Mouse (Mus musculus) CH12F3 (cell line): ENCODE measurements around the gene Rnaseh2c.

ENCODE experiments used
- in situ Hi-C: fragments of 300-500 bp; cut with MboI; formaldehyde crosslinking; loops from 2 replicates; pipeline ENCODE4 v1.14.3; 2020; ENCODE audit warnings: low sequenced_read_pairs

Gene Rnaseh2c

GRCm38 (mm10) chr19:5572331-5573125, 29.1 kb upstream of the Rnaseh2c start:
- in situ Hi-C loops, result no loop called here

DNA sequence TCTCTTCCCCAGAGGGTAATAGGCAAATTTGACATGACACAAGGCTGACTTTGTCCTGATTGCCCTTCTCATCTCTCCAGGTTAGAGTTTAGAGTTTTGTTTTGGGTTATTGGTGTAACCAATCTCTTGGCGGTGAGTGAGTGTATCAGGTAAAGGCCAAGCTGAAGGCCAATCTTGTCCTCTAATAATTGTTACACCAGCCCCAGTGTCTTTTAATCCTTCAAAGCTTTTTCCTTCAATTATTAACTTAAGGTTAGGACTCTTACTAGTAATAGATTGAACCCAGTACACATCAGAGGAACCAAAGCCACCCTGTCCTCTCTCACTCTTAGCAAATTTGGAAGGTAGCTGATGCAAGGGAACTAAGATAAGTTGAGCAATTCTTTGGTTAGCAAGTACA, 26.3 kb upstream of the Rnaseh2c start:
- in situ Hi-C loops, result no loop called here

DNA sequence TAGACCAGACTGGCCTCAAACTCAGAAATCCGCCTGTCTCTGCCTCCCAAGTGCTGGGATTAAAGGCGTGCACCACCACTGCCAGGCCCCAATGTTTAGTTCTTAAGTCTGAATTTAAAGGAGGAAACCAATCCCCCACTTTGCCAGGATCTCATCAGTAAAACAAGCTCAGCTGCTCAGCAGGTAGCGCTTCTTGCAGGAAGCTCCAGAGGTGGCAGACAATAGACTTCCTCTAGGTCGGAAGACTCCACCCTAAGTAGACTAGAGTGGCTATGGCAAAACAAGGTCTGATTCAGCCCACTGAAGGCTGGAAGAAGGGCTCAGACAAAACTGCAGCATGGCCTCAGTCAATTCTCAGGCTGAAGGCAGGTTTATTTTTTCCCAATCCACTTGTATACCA, 21.7 kb upstream of the Rnaseh2c start:
- in situ Hi-C loops, result no loop called here

- in situ Hi-C loops, result no loop called here
Measured at GRCm38 (mm10) chr19:5580776-5581175, 20.9 kb upstream of the Rnaseh2c start.

DNA sequence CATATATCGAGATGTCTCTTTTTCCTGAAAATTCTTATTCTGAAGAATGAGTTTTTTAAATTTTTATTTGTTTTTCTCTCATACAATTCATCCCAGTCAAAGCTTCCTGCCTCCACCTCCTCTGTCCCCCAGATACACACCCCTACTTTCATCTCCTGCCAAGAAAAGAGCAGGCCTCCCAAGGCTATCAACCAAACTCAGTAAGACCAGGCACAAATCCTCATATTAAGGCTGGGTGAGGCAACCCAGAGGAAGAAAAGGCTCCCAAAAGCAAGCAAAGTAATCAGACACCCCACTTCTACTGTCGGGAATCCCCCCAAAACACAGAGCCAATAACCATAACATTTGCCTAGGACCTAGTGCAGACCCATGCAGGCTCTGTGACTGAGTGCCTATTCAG, 19.7 kb upstream of the Rnaseh2c start:
- in situ Hi-C loops, result no loop called here

GRCm38 (mm10) chr19:5589159-5589558, 12.5 kb upstream of the Rnaseh2c start:
- in situ Hi-C loops, result no loop called here

GRCm38 (mm10) chr19:5591888-5592287, 9.8 kb upstream of the Rnaseh2c start:
- in situ Hi-C loops, result no loop called here

DNA sequence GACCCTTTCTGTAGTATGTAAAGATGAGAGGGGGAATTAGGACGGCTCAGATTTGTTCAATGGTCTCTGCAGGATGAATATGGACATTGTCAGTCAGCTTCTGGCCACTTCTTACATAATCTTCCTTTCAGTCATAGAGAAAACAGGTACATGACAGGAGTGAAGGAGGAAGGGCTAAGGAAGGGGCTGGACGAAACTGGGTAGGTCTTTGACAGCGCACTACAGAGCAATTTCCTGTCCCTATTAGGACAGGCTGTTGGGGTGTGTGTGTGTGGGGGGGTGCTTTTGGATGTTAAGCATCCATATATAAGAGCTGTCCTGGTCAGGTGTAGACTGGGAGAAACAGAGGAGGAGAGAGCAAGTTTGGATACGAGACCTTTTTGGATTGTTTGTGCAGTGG, 2.4 kb upstream of the Rnaseh2c start:
- in situ Hi-C loops, result no loop called here

GRCm38 (mm10) chr19:5603664-5604063, 2.0 kb downstream of the Rnaseh2c start:
- in situ Hi-C loops, result no loop called here

- in situ Hi-C loops, result no loop called here
Measured at GRCm38 (mm10) chr19:5605126-5605525, 3.5 kb downstream of the Rnaseh2c start.

DNA sequence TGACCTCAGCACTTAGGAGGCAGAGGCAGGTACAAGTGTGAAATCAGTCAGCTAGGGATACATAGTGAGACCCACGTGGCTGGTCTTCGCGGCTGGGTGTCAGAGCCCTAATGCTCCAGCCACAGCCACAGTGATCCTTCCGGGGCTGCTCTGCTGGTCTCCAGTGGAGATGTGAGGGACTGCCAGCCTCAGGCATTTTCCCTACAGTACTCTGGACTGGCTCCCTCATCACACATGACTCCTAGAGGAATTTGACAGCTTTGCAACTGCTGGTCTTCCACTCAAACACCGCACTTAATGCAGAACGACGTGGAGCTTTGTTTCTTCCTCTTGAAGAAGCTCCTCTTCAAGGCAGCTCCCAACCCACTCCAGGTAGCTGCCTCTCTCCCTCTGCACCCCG, 4.5 kb downstream of the Rnaseh2c start:
- in situ Hi-C loops, result no loop called here

DNA sequence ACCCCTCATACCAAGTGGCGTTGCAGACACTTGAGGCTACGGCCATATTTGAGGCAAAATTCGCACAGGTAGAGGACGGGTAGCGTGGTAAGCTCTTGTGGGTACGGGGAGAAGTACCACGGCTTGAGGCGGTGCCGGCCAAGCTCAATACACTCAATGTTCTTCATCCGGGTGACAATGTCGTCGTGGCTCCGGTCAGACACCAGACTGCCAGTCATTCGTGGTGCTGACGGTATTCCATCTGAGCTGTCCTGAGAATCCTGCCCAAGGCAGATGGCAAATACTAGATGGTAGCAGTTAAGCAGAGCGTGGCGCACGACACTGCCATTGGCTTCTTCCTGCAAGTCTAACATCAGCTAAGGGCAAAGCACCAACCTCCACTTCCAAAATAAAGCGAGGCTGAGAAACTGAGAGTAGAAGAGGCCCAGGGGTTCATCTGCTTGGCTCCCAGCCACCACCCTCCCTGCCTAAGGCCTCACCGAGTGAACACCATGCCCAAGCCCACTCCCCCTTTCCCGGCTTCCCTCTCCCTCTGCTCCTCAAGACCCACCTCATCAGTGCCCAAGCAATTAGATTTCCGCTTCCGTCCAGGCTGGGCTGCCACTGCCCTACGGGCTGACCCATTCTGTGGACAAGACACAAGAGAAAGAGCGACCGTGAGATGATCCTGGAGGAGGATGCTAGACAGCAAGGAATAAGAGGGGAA, 6.2 kb downstream of the Rnaseh2c start:
- in situ Hi-C loops, result no loop called here

DNA sequence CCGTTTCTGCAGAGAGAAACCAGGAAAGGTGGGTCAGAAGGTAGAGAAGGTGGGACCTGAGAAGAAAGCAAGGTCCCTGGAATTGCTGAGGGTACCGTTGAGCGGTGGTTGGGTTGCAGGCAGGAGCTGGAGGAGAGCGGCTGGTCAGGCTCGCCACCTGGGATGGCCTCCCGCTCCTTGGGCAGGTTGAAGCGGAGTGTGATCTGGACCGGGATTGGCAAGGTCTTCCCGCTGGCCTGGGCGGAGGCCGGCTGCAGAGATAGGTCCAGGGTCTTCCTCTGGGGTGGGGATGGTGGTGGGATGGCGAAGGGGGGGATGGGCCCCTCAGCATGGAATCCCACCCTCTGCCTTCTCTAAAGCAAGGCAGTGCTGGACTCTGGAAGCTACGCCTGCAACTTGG, 7.0 kb downstream of the Rnaseh2c start:
- in situ Hi-C loops, result no loop called here

DNA sequence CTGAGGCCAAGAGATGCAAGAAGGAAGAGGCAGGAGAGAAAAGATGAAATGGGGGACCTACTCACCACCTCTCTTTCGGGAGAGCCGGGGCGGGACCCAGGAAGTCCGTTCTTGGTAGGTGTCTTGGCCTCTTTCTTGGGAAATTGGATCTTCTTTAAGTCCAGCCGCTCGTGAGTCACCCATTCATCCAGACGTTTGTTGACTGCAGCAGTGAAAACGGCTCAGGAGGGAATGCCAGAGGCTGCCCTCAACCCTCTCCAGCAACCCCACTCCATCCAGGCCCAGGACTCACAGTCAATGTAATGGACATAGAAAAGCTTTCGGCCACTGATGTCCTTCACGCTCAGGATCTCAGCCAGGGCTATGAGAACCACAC, 7.5 kb downstream of the Rnaseh2c start:
- in situ Hi-C loops, result no loop called here

DNA sequence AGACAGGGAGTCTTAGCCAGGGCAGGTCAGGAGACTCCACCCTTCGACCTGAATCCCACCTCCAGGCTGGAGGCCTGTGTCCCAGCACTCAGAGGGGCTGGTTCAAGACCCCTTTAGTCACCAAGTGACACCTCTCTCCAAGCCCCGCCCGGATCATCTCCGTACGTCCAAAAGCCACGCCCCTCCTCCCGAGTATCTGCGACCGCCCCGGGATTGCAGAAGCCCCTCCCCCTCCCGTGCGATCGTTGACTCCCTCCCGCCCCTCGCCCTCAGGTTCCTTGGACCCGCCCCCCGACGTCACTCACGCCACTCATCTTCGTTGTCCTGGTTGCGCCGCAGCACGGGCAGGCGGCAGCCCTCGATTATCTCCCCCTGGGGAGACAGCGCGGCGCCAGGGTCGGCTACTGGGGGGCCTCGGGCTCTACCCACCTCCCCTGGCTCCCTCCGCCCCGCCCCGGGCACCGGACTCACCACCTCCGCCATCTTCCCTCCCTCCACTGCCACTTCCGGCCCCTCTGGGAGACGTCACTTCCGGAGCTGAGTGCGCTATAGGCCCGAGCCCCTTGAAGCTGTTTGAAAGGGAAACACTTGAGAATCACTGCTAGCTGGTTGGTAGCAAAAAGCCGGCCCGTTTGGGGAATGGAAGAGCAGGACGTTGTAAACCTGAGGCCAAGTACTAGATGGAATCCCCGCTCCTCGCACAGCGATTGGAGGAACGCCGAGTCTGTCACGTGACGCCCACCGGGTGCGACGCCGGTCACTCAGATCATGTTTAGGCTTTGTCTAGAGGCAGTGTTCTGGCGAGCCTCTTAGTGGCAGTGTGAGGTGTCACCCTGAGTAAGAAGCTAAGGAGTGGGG, 8.1 kb downstream of the Rnaseh2c start, which contains the start of gene Kat5:
TSS of gene Kat5 (minus strand) at position 691 of the 858 bp plus-strand sequence.
- in situ Hi-C loops, result no loop called here

- in situ Hi-C loops, result no loop called here
Measured at GRCm38 (mm10) chr19:5611973-5612372, 10.3 kb downstream of the Rnaseh2c start.

DNA sequence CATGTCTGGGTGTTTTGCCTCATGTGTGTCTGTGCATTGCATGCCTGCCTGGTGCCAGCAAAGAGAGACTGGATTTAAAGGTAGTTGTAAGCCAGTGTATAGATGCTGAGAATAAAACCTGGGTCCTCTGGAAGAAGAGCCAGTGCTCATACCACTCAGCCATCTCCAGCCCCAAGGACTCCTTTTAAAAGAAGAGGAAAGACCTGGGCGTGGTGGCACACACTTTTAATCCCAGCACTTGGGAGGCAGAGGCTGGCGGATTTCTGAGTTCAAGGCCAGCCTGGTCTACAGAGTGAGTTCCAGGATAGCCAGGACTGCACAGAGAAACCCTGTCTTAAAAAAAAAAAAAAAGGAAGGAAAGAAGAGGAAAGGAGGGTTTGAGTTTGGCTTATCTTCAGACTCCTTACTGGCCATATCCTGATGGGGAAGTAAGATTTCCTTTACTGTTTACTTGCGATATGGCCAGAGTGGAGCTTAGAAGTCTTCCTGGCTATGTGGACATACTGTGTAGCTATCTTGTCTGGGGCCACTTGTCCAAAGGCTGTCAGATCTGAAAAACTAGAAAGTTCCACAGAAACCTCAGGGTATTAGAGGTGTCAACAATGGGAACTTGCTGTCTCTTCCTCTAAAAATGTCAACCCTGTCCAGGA, 11.2 kb downstream of the Rnaseh2c start:
- in situ Hi-C loops, result no loop called here

GRCm38 (mm10) chr19:5614953-5615352, 13.3 kb downstream of the Rnaseh2c start:
- in situ Hi-C loops, result no loop called here

DNA sequence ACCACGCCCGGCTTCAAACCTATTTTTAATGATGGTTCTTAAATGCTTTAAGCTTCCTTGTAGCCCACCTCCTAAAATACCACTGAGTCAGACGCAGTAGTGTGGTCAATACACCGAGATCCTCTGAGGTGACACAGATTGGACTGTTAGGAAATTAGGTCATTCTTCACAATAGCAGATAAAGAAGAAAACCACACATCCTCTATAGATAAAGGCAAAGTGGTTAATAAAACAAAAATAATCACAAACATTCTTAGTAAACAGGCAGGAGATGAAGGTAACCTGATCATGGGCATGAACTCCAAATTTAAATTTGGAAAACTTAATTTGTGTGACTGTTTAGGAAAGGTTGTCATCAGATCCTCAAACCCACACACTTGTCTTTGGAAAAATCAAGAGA, 18.3 kb downstream of the Rnaseh2c start:
- in situ Hi-C loops, result no loop called here

- in situ Hi-C loops, result no loop called here
Measured at GRCm38 (mm10) chr19:5621884-5622283, 20.2 kb downstream of the Rnaseh2c start.

DNA sequence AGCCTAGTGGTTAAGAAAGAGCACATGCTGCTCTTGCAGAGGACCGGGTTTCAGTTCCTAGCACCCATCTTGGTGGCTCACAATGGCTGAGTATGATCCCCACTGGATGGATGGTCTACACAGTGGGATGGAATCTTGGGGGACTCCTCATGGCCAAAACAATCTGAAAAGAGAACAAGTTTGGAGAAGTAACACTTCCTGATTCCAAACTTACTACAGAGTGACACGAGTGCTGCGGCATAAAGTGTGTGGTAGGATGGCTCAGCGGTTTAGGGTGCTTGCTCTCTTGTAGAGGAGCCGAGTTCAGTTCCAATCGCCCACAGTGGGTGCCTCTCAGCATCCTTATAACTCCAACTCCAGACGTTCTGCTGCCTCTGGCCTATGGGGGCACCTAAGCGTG, 23.6 kb downstream of the Rnaseh2c start:
- in situ Hi-C loops, result no loop called here
